Mouse (Mus musculus): ENCODE results near the gene Eda.

- TF ChIP-seq POLR2A (IDR thresholded peaks at IDR 0.05; ENCODE audit: insufficient read depth, low read depth, low read length) (no peak), CTCF (IDR thresholded peaks at IDR 0.05; ENCODE audit: insufficient read depth, low read depth, low read length) (no peak)
Measured at GRCm38 (mm10) chrX:100401657-100402056, 426.3 kb downstream of the Eda start.

Measured in olfactory bulb, adult 2 months (tissue).